Mouse (Mus musculus) layer of hippocampus, postnatal 25 days (tissue): ENCODE data around the gene Ngef. TPM values are rescaled to one million over a fixed set of nuclear protein-coding genes. Genes with fewer than 3 reads are reported as not detected.
A peak's percentile ranks its signal among the peaks of the same experiment; 100 is the strongest.

ENCODE experiments used
- DNase-seq, 2 experiments: peaks; one replicate each; pipeline ENCODE4 v3.0.0; 2022; ENCODE audit warnings: mixed read lengths in 2 of 2, low spot score in 1 of 2; ENCODE audit errors: extremely low spot score in 1 of 2
- total RNA-seq, 2 experiments: library from RNA; stranded (reverse); gene quantifications; 2 replicates each; pipeline ENCODE4 v1.2.3; 2021

Gene Ngef
- 100 to 1,000 TPM in 1 of 2 experiments, 10 to 100 TPM in 1; 99.8 to 100 TPM for total RNA-seq

- no peak for DNase-seq
Observed at GRCm38 (mm10) chr1:87573800-87574215, at the start of gene Ngef. Gene Ngef, minus strand, starts transcription at chr1:87573870.

GRCm38 (mm10) chr1:87621858-87622279 is 48.2 kb upstream of the Ngef start:
- DNase-seq = peak in 1 of 2 experiments; percentile 19

GRCm38 (mm10) chr1:87621146-87621857 is 47.6 kb upstream of the Ngef start:
- no peak for DNase-seq

- DNase-seq = no peak
Observed at GRCm38 (mm10) chr1:87620693-87621092, 47.0 kb upstream of the Ngef start.

- no peak for DNase-seq
Observed at GRCm38 (mm10) chr1:87620211-87620668, 46.6 kb upstream of the Ngef start, which contains the start of gene Inpp5d. Gene Inpp5d, plus strand, starts transcription at chr1:87620312.

- DNase-seq = no peak
Observed at GRCm38 (mm10) chr1:87614576-87615295, 41.1 kb upstream of the Ngef start.

- DNase-seq = peak; percentile 37 to 71
Observed at GRCm38 (mm10) chr1:87608416-87609046, 34.9 kb upstream of the Ngef start.

- peak; percentile 46 to 51 for DNase-seq
Observed at GRCm38 (mm10) chr1:87607385-87608091, 33.9 kb upstream of the Ngef start.

GRCm38 (mm10) chr1:87605296-87605695 is 31.6 kb upstream of the Ngef start:
- DNase-seq = no peak

GRCm38 (mm10) chr1:87603389-87603788 is 29.7 kb upstream of the Ngef start:
- DNase-seq = no peak

GRCm38 (mm10) chr1:87601801-87602200 is 28.1 kb upstream of the Ngef start:
- DNase-seq = no peak

- DNase-seq = no peak
Observed at GRCm38 (mm10) chr1:87600533-87600932, 26.9 kb upstream of the Ngef start.

- DNase-seq = no peak
Observed at GRCm38 (mm10) chr1:87594671-87595070, 21.0 kb upstream of the Ngef start.

GRCm38 (mm10) chr1:87594261-87594660 is 20.6 kb upstream of the Ngef start:
- no peak for DNase-seq

GRCm38 (mm10) chr1:87589980-87590379 is 16.3 kb upstream of the Ngef start:
- DNase-seq = no peak

GRCm38 (mm10) chr1:87589162-87589561 is 15.5 kb upstream of the Ngef start:
- no peak for DNase-seq

- no peak for DNase-seq
Observed at GRCm38 (mm10) chr1:87580824-87581223, 7.2 kb upstream of the Ngef start.

GRCm38 (mm10) chr1:87578965-87579364 is 5.3 kb upstream of the Ngef start:
- no peak for DNase-seq

GRCm38 (mm10) chr1:87574785-87575184 is 1.1 kb upstream of the Ngef start:
- DNase-seq = peak in 1 of 2 experiments; percentile 15

GRCm38 (mm10) chr1:87574353-87574752 is 683 bp upstream of the Ngef start:
- DNase-seq = peak in 1 of 2 experiments; percentile 11
